Mouse (Mus musculus): ENCODE measurements around the gene Paip2b. TPM values are rescaled to one million over a fixed set of nuclear protein-coding genes. Genes with fewer than 3 reads are reported as not detected.

The Paip2b gene
- polyA plus RNA-seq, 1 experiment from 2014 or later = 17.8 TPM

DNA sequence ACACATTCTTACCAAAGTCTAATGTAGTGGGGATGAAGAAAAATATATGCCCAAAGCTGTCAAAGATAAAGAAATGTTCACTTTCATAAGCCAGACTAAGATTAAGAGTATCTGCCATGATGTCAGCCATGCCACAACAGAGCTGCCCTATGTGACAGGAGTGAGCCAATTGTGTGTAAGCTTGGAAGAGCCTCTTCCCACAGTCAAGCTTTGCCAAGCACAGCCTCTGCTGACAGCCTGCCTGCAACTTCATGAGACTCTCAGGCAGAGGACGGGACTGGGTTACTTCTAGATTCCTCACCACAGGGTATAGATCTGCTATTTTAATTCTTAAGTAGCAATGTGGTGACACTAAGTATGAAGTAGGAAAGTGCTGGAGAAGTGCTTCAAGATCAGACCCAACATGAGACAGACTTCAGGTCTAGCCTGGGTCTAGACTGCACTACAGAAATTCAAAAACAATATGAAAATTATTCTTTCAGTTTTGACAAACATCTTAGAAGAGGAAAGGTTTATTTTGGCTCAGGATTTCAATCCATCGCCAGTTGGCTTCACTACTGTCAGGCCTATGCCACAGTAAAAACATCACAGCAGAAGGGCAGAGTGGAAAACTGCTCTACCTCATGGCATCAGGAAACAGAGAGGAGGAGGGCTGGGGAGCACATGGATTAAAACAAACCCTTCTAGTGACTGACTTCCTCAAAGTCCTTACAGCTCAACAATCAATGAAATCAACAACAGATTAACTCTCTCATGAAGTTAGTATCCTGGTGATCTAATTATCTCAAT lies 10.6 kb downstream of the Paip2b start:
- H3K4me1 ChIP-seq (replicated peaks; ENCODE audit: control insufficient read depth, insufficient read depth, low read length) = peaks cover 13% of the 10 kb centered on the region
- no peaks in the 10 kb centered on the region for H3K9me3 ChIP-seq (ENCODE audit: control insufficient read depth, low read length)
- H3K4me2 ChIP-seq (ENCODE audit: low read length) = no peak overlapping the region
- no peak for ATAC-seq (replicated peaks; ENCODE audit: low FRiP score, low TSS enrichment, low read depth)
- no peak overlapping the region for H3K9ac ChIP-seq (ENCODE audit: low read length)
- H3K27ac ChIP-seq (ENCODE audit: low read depth) = no peak overlapping the region
- 0 out of 2 replicates have a peak, but pooled peaks cover 5% of the 10 kb centered on the region for H3K36me3 ChIP-seq (ENCODE audit: control insufficient read depth, insufficient read depth, low read length)
- no peak for DNase-seq (ENCODE audit: low spot score)
- no peaks in the 10 kb centered on the region for H3K27me3 ChIP-seq (replicated peaks; ENCODE audit: control insufficient read depth, insufficient read depth, low read length)
- H3K4me3 ChIP-seq (ENCODE audit: low read depth, low read length) = no peak overlapping the region
- WGBS = 88% methylated on average over 2 of the region's 2 CpGs

GRCm38 (mm10) chr6:83818996-83819395 lies 12.5 kb downstream of the Paip2b start:
- ATAC-seq (replicated peaks; ENCODE audit: low FRiP score, low TSS enrichment, low read depth) (0 out of 2 replicates have a peak, but pooled peaks have one; percentile 58), DNase-seq (ENCODE audit: low spot score) (no peak)
- peaks cover 13% of the 10 kb centered on the region for H3K4me1 ChIP-seq (replicated peaks; ENCODE audit: control insufficient read depth, insufficient read depth, low read length)
- no peak overlapping the region for H3K9ac ChIP-seq (ENCODE audit: low read length)
- no peaks in the 10 kb centered on the region for H3K9me3 ChIP-seq (ENCODE audit: control insufficient read depth, low read length)
- H3K27ac ChIP-seq (ENCODE audit: low read depth) = 0 out of 2 replicates have a peak overlapping the region, but pooled peaks have one; percentile 10
- H3K36me3 ChIP-seq (ENCODE audit: control insufficient read depth, insufficient read depth, low read length) = peaks cover 9% of the 10 kb centered on the region
- no peak overlapping the region for H3K4me3 ChIP-seq (ENCODE audit: low read depth, low read length)
- no peak overlapping the region for H3K4me2 ChIP-seq (ENCODE audit: low read length)
- 60% methylated on average over 1 of the region's 1 CpGs for WGBS
- H3K27me3 ChIP-seq (replicated peaks; ENCODE audit: control insufficient read depth, insufficient read depth, low read length) = no peaks in the 10 kb centered on the region

GRCm38 (mm10) chr6:83815801-83816200 lies 15.7 kb downstream of the Paip2b start:
- H3K27me3 ChIP-seq (replicated peaks; ENCODE audit: control insufficient read depth, insufficient read depth, low read length) = no peaks in the 10 kb centered on the region
- no peak overlapping the region for H3K9ac ChIP-seq (ENCODE audit: low read length)
- H3K36me3 ChIP-seq (ENCODE audit: control insufficient read depth, insufficient read depth, low read length) = peaks cover 22% of the 10 kb centered on the region
- H3K4me3 ChIP-seq (ENCODE audit: low read depth, low read length) = no peak overlapping the region
- no peaks in the 10 kb centered on the region for H3K9me3 ChIP-seq (ENCODE audit: control insufficient read depth, low read length)
- no peak overlapping the region for H3K4me2 ChIP-seq (ENCODE audit: low read length)
- peaks cover 6% of the 10 kb centered on the region; the same call in 1 of the 2 replicates for H3K4me1 ChIP-seq (replicated peaks; ENCODE audit: control insufficient read depth, insufficient read depth, low read length)
- WGBS = 92% methylated on average over 3 of the region's 3 CpGs
- H3K27ac ChIP-seq (ENCODE audit: low read depth) = no peak overlapping the region
- no peak for DNase-seq (ENCODE audit: low spot score)
- ATAC-seq (replicated peaks; ENCODE audit: low FRiP score, low TSS enrichment, low read depth) = no peak

GRCm38 (mm10) chr6:83802846-83803245 lies 28.7 kb downstream of the Paip2b start:
- no peak overlapping the region for H3K4me2 ChIP-seq (ENCODE audit: low read length)
- DNase-seq (ENCODE audit: low spot score) = no peak
- H3K4me3 ChIP-seq (ENCODE audit: low read depth, low read length) = no peak overlapping the region
- ATAC-seq (replicated peaks; ENCODE audit: low FRiP score, low TSS enrichment, low read depth) = no peak
- WGBS = 89% methylated on average over 3 of the region's 3 CpGs
- no peaks in the 10 kb centered on the region for H3K4me1 ChIP-seq (replicated peaks; ENCODE audit: control insufficient read depth, insufficient read depth, low read length)
- no peaks in the 10 kb centered on the region for H3K9me3 ChIP-seq (ENCODE audit: control insufficient read depth, low read length)
- no peak overlapping the region for H3K9ac ChIP-seq (ENCODE audit: low read length)
- H3K27ac ChIP-seq (ENCODE audit: low read depth) = no peak overlapping the region
- peaks cover 66% of the 10 kb centered on the region for H3K36me3 ChIP-seq (ENCODE audit: control insufficient read depth, insufficient read depth, low read length)
- no peaks in the 10 kb centered on the region for H3K27me3 ChIP-seq (replicated peaks; ENCODE audit: control insufficient read depth, insufficient read depth, low read length)

DNA sequence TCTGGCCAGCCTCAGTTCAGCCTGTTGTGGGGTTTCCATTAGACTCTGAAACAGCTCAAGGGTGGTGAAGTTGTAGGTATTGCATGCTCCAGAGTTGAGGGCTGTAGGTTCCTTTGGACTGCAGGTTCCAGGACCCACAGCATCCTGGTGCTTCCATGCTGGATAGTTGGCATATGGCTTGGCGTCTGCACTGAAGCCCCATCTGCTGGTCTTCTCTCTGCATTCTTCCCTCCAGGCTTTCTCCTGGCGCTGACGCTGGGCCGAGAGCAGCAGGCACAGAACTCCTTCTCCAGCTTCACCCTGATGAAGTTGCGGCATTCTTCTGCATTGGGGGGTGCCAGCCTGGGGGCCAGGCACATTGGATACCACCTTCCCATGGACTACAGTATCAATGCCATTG lies 29.5 kb downstream of the Paip2b start:
- no peak overlapping the region for H3K4me2 ChIP-seq (ENCODE audit: low read length)
- H3K36me3 ChIP-seq (ENCODE audit: control insufficient read depth, insufficient read depth, low read length) = peaks cover 59% of the 10 kb centered on the region
- ATAC-seq (replicated peaks; ENCODE audit: low FRiP score, low TSS enrichment, low read depth) (no peak), DNase-seq (ENCODE audit: low spot score) (no peak)
- H3K9me3 ChIP-seq (ENCODE audit: control insufficient read depth, low read length) = no peaks in the 10 kb centered on the region
- no peaks in the 10 kb centered on the region for H3K27me3 ChIP-seq (replicated peaks; ENCODE audit: control insufficient read depth, insufficient read depth, low read length)
- no peaks in the 10 kb centered on the region for H3K4me1 ChIP-seq (replicated peaks; ENCODE audit: control insufficient read depth, insufficient read depth, low read length)
- no peak overlapping the region for H3K4me3 ChIP-seq (ENCODE audit: low read depth, low read length)
- H3K27ac ChIP-seq (ENCODE audit: low read depth) = no peak overlapping the region
- H3K9ac ChIP-seq (ENCODE audit: low read length) = no peak overlapping the region
- WGBS = 77% methylated on average over 5 of the region's 5 CpGs

- H3K4me1 ChIP-seq (replicated peaks; ENCODE audit: control insufficient read depth, insufficient read depth, low read length) = no peaks in the 10 kb centered on the region
- no peak for DNase-seq (ENCODE audit: low spot score)
- H3K9me3 ChIP-seq (ENCODE audit: control insufficient read depth, low read length) = no peaks in the 10 kb centered on the region
- WGBS = 59% methylated on average over 3 of the region's 3 CpGs
- peaks cover 32% of the 10 kb centered on the region for H3K36me3 ChIP-seq (ENCODE audit: control insufficient read depth, insufficient read depth, low read length)
- H3K27ac ChIP-seq (ENCODE audit: low read depth) = no peak overlapping the region
- ATAC-seq (replicated peaks; ENCODE audit: low FRiP score, low TSS enrichment, low read depth) = no peak
- no peak overlapping the region for H3K4me3 ChIP-seq (ENCODE audit: low read depth, low read length)
- H3K9ac ChIP-seq (ENCODE audit: low read length) = no peak overlapping the region
- no peak overlapping the region for H3K4me2 ChIP-seq (ENCODE audit: low read length)
- H3K27me3 ChIP-seq (replicated peaks; ENCODE audit: control insufficient read depth, insufficient read depth, low read length) = no peaks in the 10 kb centered on the region
Measured at GRCm38 (mm10) chr6:83796686-83797085, 34.9 kb downstream of the Paip2b start.

GRCm38 (mm10) chr6:83795492-83795900 lies 36.0 kb downstream of the Paip2b start:
- H3K9me3 ChIP-seq (ENCODE audit: control insufficient read depth, low read length) = no peaks in the 10 kb centered on the region
- peak overlapping the region; percentile 96 for H3K27ac ChIP-seq (ENCODE audit: low read depth)
- peak; percentile 77 for DNase-seq (ENCODE audit: low spot score)
- peak; percentile 34 for ATAC-seq (replicated peaks; ENCODE audit: low FRiP score, low TSS enrichment, low read depth)
- peaks cover 20% of the 10 kb centered on the region for H3K36me3 ChIP-seq (ENCODE audit: control insufficient read depth, insufficient read depth, low read length)
- H3K4me1 ChIP-seq (replicated peaks; ENCODE audit: control insufficient read depth, insufficient read depth, low read length) = no peaks in the 10 kb centered on the region
- H3K4me3 ChIP-seq (ENCODE audit: low read depth, low read length) = peak overlapping the region; percentile 77
- no peaks in the 10 kb centered on the region for H3K27me3 ChIP-seq (replicated peaks; ENCODE audit: control insufficient read depth, insufficient read depth, low read length)
- H3K9ac ChIP-seq (ENCODE audit: low read length) = peak overlapping the region; percentile 76
- 4% methylated on average over 13 of the region's 13 CpGs for WGBS
- peak overlapping the region; percentile 73 for H3K4me2 ChIP-seq (ENCODE audit: low read length)

GRCm38 (mm10) chr6:83794760-83795296 lies 36.7 kb downstream of the Paip2b start, which contains the start of gene Nagk:
TSS of gene Nagk (plus strand) at chr6:83794982.
- no peaks in the 10 kb centered on the region for H3K9me3 ChIP-seq (ENCODE audit: control insufficient read depth, low read length)
- peak within 1 kb of the TSS; percentile 77 for H3K4me3 ChIP-seq (ENCODE audit: low read depth, low read length)
- DNase-seq (ENCODE audit: low spot score) (peak; percentile 97), ATAC-seq (replicated peaks; ENCODE audit: low FRiP score, low TSS enrichment, low read depth) (peak; percentile 94)
- H3K4me1 ChIP-seq (replicated peaks; ENCODE audit: control insufficient read depth, insufficient read depth, low read length) = no peaks in the 10 kb centered on the region
- peak within 1 kb of the TSS; percentile 73 for H3K4me2 ChIP-seq (ENCODE audit: low read length)
- peak within 1 kb of the TSS; percentile 96 for H3K27ac ChIP-seq (ENCODE audit: low read depth)
- WGBS = under 1% methylated on average over 43 of the region's 43 CpGs
- peaks cover 15% of the 10 kb centered on the region; the same call in 1 of the 2 replicates for H3K36me3 ChIP-seq (ENCODE audit: control insufficient read depth, insufficient read depth, low read length)
- H3K9ac ChIP-seq (ENCODE audit: low read length) = peak within 1 kb of the TSS; percentile 76
- H3K27me3 ChIP-seq (replicated peaks; ENCODE audit: control insufficient read depth, insufficient read depth, low read length) = no peaks in the 10 kb centered on the region

All from intestine, embryonic 14.5 days (tissue).